Mouse (Mus musculus) cerebellum, adult 9-11 months (tissue): ENCODE measurements around the gene Prdx5.

Experiments
- DNase-seq: peaks from one replicate; pipeline ENCODE4 v3.0.0; 2022

The Prdx5 gene

GRCm38 (mm10) chr19:6936299-6936698 is 26.4 kb upstream of the Prdx5 start:
- DNase-seq = peak; percentile 64

DNA sequence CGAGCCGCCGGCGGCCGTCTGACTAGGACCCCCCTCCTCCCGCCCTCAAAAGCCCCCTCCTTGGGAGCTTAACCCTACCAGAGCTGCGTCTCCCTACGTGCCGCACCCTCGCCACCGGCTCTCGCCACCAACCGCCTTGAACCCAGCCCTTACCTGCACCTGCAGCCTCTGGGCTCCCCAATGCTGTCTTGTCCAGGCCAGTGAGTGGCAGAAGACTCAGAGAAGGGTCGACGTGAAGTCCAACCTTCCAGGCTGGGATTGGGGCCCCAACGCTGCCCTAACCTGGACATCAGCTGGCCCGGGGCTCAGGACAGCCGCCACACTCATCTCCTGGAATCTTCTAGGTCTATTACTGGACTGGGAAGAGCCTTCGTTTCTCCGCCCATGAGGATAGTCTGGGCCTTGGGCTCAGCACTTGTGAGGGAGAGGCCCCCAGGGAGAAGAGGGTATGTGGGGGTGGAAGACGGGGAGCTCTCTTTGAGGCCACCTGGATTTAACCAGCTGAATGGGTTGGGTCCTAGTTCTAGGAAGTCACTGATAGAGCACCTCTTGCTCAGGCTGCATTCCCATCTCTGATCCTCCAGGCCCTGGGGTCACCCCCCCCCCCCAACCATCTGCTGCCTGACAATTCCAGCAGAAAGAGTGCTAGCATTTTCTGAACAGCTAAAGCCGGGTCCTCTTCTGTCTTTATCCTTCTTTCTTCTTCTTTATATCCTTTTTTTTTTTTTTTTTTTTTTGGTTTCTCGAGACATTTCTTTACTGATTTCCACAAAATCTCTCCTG is 24.5 kb upstream of the Prdx5 start, which contains the start of gene Kcnk4:
TSS of gene Kcnk4 (minus strand) at position 321 of the 783 bp plus-strand sequence.
- DNase-seq = peak; percentile 62

- peak; percentile 82 for DNase-seq
Observed at GRCm38 (mm10) chr19:6933436-6934194, 23.7 kb upstream of the Prdx5 start.

- no peak for DNase-seq
Observed at GRCm38 (mm10) chr19:6933102-6933435, 23.2 kb upstream of the Prdx5 start.

GRCm38 (mm10) chr19:6932018-6932417 is 22.1 kb upstream of the Prdx5 start:
- no peak for DNase-seq

DNA sequence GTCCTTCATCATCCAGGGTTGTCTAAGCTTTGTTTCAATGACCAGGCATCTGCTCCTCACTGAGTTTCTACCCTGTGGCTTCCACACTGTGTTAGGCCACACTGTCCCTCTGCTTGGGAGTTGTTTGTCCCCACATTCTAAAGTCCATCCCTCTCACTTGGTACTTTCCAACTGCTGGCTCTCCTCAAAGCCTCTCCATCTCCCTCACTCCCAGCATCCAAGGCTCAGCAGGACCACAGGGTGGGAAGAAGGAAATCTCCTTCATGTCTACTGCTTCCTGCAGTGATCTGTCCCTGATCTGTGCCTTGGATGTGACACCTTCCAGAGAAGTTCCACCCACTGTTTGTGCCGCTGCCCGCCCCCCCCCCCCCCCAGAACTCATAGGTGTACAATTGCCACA is 21.1 kb upstream of the Prdx5 start:
- peak; percentile 67 for DNase-seq

- DNase-seq = peak; percentile 43
Observed at GRCm38 (mm10) chr19:6928080-6928479, 18.2 kb upstream of the Prdx5 start.

- peak; percentile 64 for DNase-seq
Observed at GRCm38 (mm10) chr19:6926559-6927255, 16.8 kb upstream of the Prdx5 start.

- DNase-seq = peak; percentile 60
Observed at GRCm38 (mm10) chr19:6925611-6926329, 15.9 kb upstream of the Prdx5 start.

DNA sequence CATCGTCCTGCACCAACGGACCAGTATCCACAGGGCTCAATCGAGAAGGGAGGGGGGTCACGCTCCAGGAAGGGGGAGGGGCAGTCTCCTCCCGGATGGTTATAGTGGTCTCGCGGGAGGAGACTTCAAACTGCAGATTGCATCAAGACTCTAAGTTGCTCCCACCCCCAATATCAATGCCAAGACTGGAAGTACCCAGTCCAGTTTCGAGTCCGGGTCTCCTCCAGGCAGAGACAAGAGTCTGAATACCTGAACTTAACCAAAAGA is 15.3 kb upstream of the Prdx5 start, which contains the start of gene Catsperz:
TSS of gene Catsperz (minus strand) at position 74 of the 267 bp plus-strand sequence.
- DNase-seq = no peak

- peak; percentile 87 for DNase-seq
Observed at GRCm38 (mm10) chr19:6924461-6925306, 14.8 kb upstream of the Prdx5 start.

DNA sequence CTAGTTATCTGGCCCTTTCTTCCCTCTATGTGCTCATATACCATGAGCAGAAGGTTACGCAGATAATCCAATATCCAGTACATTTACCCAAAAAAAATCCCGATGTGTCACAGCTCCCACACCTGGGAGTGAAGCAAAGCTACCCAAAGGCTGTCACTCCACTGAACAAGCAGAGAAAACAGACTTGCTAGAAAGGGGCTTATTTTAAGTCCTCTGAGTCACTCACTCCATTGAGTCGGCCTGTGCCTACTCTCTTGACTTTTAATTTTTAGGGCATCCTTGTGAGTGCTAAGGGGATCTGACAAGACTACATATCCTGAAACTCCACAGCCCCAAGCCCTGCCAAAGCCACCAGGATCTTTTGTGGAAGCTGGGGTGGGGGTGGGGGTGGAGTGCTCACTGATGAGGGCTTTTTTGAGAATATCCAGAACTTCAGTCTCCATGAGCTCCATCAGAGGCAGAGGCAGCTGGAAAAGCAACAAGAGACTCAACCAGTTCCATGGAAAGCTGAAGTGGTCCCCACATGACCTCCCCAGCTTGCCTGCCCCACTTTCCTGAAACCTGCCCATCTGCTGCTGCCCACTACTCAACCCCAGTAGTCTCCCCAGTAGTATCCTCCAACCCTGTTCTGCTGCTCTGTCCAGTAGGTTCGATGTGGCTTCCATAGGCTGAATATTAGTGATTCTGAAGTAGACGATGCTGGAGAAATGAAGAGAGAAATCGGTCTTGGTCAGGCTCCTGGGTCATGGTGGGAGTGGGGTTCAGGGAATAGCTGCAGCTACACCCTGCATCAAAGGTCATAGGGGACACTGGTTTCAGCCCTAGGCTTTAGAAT is 13.2 kb upstream of the Prdx5 start:
- DNase-seq = peak; percentile 57

DNA sequence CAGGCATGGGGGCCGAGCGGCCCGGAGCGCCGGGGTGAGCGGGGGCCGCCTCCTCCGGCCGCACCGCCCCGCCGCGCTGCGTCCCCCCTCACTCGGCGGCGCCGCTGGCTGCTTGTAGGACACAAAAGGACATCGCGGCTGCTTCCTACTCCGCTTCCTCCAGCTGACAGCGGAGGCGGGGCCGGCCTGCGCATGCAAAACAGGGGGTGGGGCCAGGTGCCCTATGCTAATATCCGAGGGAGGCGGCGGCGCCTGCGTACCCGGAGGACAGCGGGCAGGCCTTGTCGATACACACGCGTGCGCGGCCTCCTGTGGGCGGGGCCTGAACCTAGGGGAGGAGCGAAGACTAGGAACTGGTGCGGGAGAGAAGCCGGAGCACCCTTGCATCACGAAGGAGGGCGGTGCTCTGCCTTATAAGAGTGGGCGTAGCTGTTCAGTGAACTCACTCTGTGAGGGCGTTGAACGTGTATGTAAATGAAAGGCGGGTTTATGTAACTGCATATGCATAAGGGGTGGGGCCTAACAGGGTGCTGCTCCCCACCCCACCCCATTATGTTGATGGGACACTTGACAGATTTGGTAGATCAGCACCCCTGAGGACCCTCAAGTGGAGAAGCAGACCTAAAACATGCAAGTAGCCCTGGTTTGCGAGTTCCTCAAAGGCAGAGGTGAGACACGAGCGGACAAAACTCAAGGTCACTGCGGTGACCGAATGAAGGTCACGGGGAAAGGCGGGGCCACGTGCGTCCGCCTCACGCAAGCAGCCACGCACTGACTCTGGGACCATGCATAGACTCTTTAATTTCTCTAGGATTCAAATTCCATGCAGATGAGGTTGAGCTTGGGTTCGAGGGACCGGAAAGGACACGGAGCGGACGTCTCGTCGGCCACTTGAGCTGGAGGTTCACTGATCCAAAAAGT is 12.0 kb upstream of the Prdx5 start, which contains the start of gene Esrra:
TSS of gene Esrra (minus strand) at position 167 of the 921 bp plus-strand sequence.
- peak; percentile 100 for DNase-seq

GRCm38 (mm10) chr19:6920741-6921636 is 11.1 kb upstream of the Prdx5 start:
- DNase-seq = peak; percentile 88

DNA sequence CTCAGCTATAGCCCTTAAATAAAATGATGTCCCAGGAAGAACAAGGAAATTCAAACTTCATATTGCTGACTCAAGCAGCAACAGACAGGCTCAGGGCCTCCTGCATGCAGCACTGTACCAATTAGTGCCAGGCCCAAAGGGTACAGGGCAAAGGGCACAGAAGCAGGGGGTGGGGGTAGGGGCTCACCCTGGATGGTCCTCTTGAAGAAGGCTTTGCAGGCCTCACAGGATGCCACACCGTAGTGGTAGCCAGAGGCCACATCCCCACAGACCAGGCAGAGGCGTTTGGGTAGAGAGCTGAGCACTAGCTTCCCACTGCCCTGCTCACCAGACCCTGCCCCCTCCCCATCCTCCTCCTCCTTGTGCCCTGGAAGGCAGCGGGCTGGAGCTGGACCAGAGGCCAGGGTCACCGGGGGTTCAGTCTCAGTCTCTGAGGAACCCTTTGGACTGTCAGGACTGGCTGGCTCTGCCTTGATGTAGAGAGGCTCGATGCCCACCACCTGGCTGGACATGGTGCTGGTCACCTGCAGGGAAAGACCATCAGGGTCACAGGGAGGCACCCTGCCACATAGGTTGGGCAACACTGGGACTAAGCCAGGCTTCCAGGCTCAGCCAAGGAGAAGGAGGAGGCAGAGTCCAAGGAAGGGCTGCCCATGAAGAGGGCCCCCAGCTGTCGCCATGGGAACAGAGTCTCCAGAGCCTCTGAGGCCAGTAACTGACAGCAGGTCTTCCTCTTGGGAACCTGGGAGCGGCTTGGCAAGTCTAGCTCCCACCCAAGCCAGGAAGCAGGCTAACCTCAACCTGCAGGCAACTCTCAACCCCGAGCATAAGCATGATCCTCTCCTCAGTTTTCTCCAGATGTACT is 10.2 kb upstream of the Prdx5 start:
- DNase-seq = peak; percentile 85

DNA sequence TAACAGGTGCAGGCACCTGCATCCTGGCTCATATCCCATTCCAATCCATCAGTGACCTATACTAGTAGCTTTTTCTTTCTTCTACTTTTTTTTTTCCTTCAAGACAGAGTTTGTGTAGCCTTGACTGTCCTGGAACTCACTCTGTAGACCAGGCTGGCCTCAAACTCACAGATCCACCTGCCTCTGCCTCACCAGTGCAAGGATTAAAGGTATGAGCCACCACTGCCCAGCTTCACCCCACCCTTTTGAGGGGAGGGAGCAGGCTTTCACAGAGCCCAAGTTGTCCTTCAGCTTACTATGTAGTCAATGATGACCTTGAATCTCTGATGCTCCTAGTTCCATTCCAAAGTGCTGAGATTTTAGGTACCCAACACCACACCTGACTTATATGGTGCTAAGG is 9.5 kb upstream of the Prdx5 start:
- DNase-seq = peak; percentile 48

- peak; percentile 20 for DNase-seq
Observed at GRCm38 (mm10) chr19:6918321-6918720, 8.4 kb upstream of the Prdx5 start.

DNA sequence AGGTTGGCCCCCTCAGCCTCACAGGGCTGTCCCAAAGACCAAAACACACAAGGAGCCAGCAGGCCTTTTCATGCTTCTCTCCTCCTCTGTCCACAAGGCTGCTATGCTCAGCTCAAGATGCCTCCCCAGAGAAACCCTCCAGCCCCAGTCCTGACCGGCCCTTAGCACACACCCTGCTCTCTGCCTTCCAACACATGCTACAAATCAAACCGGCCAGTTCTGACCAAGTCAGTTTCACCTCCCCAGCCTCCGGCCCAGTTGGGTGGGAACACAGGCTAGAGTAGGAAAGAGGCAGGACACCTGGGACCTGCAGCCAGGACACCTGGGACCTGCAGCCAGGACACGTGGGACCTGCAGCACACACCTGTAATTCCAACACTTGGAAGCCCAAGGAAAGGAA is 6.6 kb upstream of the Prdx5 start:
- DNase-seq = no peak
